Mouse (Mus musculus): Measurements from ENCODE around the gene Mcam.

DNA sequence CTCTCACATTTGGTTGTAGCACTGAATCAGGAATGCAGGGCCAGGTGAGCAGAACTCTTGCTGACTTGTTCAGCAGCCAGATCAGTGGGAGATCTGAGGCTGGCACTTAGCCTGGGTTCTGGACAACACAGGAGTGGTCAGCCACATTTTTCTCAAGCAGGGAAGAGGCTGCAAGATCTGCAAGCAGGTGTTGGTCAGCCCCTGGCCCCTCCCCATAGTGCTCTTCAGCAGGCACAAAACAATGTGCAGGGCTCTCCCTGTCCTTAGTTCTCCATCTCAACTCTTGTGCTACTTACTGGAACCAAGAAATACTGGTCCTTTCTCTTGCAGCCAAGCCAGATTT is 10.4 kb downstream of the Mcam start:
- TF ChIP-seq POLR2A (IDR thresholded peaks at IDR 0.05; ENCODE audit: insufficient read depth, low read length), result no peak
- TF ChIP-seq CTCF (IDR thresholded peaks at IDR 0.05; ENCODE audit: low read depth, low read length), result no peak
- no peak for TF ChIP-seq EP300 (IDR thresholded peaks at IDR 0.05; ENCODE audit: insufficient read depth, low read depth, low read length)

Data from ES-Bruce4 (cell line).